Mouse (Mus musculus): ENCODE measurements around the gene Mb.

Mb gene

GRCm38 (mm10) chr15:77022401-77022957, 28.0 kb downstream of the Mb start:
- no peak for DNase-seq

- no peak for DNase-seq
These were observed 28.6 kb downstream of the Mb start for GRCm38 (mm10) chr15:77021851-77022250.

- DNase-seq: no peak
These were observed 29.4 kb downstream of the Mb start for GRCm38 (mm10) chr15:77021056-77021455.

- no peak for DNase-seq
These were observed 30.3 kb downstream of the Mb start for GRCm38 (mm10) chr15:77020136-77020535.

GRCm38 (mm10) chr15:77019533-77019932, 30.9 kb downstream of the Mb start:
- DNase-seq: no peak

GRCm38 (mm10) chr15:77018740-77019340, 31.6 kb downstream of the Mb start:
- DNase-seq: no peak

- DNase-seq: no peak
These were observed 32.6 kb downstream of the Mb start for GRCm38 (mm10) chr15:77017897-77018296.

- no peak for DNase-seq
These were observed 34.0 kb downstream of the Mb start for GRCm38 (mm10) chr15:77016509-77016908.

- DNase-seq: no peak
These were observed 35.5 kb downstream of the Mb start for GRCm38 (mm10) chr15:77014985-77015384.

GRCm38 (mm10) chr15:77014431-77014830, 36.0 kb downstream of the Mb start:
- DNase-seq: no peak

GRCm38 (mm10) chr15:77013753-77014241, 36.7 kb downstream of the Mb start:
- no peak for DNase-seq

GRCm38 (mm10) chr15:77008851-77009250, 41.6 kb downstream of the Mb start:
- no peak for DNase-seq

GRCm38 (mm10) chr15:77003868-77004215, 46.6 kb downstream of the Mb start:
- DNase-seq: no peak

- DNase-seq: no peak
These were observed 47.1 kb downstream of the Mb start for GRCm38 (mm10) chr15:77003173-77003867.

- no peak for DNase-seq
These were observed 51.4 kb downstream of the Mb start for GRCm38 (mm10) chr15:76998878-76999588.

GRCm38 (mm10) chr15:76998048-76998447, 52.4 kb downstream of the Mb start:
- DNase-seq: no peak

GRCm38 (mm10) chr15:76994413-76994812, 56.1 kb downstream of the Mb start:
- no peak for DNase-seq

GRCm38 (mm10) chr15:76987542-76988094, 62.9 kb downstream of the Mb start:
- no peak for DNase-seq

GRCm38 (mm10) chr15:76987137-76987536, 63.3 kb downstream of the Mb start:
- DNase-seq: no peak

GRCm38 (mm10) chr15:76982745-76983144, 67.7 kb downstream of the Mb start:
- DNase-seq: no peak

- DNase-seq: no peak
These were observed 70.7 kb downstream of the Mb start for GRCm38 (mm10) chr15:76979799-76980198.

- no peak for DNase-seq
These were observed 73.9 kb downstream of the Mb start for GRCm38 (mm10) chr15:76976619-76977018.

Measured in spleen, adult 18-20 months (tissue).